Mouse (Mus musculus) thymus, postnatal 14 days (tissue): ENCODE measurements around the gene Agap1.

Experiments
- DNase-seq: peaks from one replicate; pipeline ENCODE4 v3.0.0; 2021

Agap1 gene

DNA sequence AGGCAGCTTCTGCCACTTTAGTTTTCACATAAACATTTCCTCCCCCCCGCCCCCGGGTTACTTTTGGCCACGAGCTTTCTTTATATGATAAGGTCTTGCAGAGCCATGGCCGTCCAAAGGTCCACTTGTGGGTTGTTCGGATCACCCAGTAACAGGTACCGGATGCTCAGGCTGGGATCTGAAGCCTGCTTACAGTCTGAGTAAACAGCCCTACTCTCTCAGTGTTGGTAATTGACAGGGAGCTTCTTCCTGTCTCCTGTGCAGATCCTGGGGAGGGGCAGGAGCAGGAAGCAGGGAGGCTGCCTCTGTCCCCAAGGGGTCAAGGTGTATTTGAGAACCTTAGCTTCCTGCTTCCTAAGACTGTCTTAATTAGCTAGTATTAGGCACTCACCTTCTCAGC, 269.9 kb downstream of the Agap1 start:
- no peak for DNase-seq

GRCm38 (mm10) chr1:89724957-89725356, 270.4 kb downstream of the Agap1 start:
- no peak for DNase-seq

DNA sequence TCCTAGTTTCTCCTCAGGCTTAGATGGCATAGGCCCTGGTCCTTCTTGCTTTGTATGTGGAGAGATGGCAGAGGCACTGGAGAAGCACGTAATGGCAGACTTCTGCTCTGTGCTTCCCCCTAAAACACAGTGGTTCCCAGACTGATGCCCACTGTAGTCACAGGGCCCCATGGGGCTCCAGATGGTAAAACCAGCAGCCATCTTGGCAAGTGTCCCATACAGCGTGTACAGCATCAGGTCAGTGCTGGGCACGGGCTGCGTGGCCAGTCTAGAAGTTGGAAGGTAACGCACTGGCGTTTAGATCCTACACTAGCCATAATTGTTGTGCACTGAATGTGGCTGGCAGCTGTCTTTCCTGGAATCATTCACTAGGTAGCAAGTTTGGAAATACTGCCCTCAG, 273.9 kb downstream of the Agap1 start:
- DNase-seq: no peak

DNA sequence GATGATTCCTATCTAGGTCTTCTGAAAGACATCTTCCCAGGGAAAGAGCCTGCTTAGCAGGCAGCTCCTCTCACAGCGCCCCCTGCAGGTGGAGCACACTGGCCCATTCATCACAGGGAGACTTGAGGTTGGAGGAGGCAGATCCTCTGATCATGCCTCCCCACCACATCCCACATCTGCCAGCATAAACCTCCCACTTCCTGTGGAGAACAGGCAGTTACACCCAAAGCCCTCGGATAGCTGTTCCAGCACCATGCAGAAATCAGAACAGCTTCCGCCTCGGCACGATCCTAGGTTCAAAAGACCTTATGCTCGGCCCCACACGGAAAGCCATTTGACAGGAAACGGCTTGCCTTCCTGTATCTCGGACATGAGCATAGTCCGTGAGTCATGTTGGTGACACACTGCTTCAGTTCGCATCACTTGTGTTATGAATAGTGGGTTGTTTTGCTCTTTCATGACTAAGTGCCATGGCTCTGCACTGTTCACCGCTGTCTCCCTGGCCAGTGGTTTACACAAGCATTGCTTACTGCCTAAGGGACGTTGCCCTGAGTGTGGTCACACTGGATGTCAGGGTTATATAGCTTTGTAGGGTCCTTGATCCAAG, 276.1 kb downstream of the Agap1 start:
- DNase-seq: peak; percentile 16

- no peak for DNase-seq
Observed at GRCm38 (mm10) chr1:89734368-89734767, 279.8 kb downstream of the Agap1 start.

DNA sequence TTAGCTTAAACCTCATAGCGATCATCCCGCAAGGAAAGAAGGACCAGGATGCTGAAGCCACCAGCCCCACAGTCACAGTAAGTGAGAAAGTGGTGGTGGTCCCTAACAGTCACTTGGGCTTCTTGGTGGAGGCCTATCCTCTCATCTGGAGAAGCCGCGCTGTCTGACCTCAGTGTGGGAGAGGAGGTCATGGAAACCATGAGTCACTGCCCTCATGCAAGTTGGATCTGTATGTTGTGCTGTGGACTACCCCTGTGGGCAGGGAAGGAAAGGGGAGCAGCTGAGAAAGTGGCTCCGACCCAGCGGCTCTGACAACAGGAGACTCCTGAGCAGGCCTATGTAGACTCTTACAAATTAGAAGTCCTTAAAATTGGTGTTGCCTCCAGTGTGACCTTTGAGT, 280.5 kb downstream of the Agap1 start:
- DNase-seq: no peak

GRCm38 (mm10) chr1:89736021-89736420, 281.4 kb downstream of the Agap1 start:
- DNase-seq: no peak

- no peak for DNase-seq
Observed at GRCm38 (mm10) chr1:89739067-89739774, 284.6 kb downstream of the Agap1 start.

DNA sequence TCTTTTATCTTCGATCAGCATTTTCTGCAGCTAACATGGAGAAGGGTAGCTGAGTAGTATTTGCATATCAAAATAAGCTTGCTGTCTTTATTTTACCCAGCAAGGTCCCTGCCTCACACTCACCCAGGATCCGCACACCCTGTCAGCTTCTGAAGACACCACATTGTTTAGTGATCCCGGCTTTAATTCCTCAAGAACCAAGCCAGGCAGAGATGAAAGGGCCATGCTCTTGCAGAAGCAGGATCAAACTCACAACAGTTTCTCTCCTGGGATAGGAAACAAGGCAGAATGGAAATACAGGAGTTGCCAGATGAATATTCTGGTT, 285.1 kb downstream of the Agap1 start:
- no peak for DNase-seq

GRCm38 (mm10) chr1:89742359-89742758, 287.8 kb downstream of the Agap1 start:
- DNase-seq: no peak

- no peak for DNase-seq
Observed at GRCm38 (mm10) chr1:89746171-89746570, 291.6 kb downstream of the Agap1 start.

DNA sequence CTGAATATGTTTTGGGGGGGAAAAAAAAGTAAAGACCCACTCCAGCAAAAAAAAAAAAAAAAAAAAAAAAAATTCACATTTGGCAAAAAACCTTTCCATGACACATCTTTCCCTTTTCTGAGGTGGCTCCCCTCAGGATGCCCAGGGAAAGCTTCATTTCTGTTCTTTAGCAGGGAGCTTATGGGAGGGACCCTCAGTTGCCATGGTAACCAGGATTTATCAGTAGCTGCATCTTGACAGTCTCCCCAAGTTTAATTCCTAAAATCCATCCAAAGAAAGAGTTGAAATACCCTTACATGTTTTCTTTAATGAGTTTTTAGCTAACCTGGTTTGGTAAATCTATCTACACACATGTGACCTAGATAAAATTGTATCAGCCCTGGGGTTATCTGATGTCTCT, 295.1 kb downstream of the Agap1 start:
- no peak for DNase-seq

- no peak for DNase-seq
Observed at GRCm38 (mm10) chr1:89750495-89750894, 295.9 kb downstream of the Agap1 start.

DNA sequence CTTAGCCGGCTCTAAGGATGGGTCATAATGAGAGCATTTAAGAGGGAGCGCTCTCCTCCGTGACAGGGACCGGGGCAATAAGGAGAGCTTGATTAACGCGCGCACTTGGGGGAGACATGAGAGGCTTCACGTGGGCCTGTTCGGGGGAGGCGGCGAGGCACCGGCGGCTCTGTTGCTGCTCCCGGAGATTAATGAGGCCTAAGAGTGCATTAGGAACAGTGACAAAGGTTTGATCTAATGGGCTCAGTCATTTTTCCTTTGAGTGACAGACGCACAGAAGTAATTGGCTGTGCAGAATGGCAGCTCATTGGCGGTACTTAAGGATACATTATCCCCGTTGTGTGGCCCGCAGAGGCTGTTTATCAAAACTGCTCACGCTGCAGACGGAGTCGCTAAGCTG, 296.3 kb downstream of the Agap1 start:
- no peak for DNase-seq

GRCm38 (mm10) chr1:89751344-89751743, 296.7 kb downstream of the Agap1 start:
- no peak for DNase-seq

DNA sequence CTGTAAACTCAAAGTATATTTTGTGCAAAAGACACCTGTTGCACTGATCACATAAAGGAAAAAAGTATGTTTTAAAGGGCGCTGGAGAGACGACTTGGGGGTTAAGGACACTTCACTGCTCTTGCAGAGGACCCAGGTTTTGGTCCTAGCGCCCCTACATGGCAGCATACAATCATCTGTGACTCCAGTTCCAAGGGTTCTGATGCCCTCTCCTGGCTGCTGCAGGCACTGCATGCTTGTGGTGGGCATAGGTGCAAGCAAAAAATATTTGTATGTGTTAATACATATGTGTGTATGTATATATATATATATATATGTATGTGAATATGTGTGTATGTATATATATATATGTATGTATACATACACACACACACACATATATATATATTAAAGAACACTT, 298.1 kb downstream of the Agap1 start:
- peak; percentile 18 for DNase-seq

- no peak for DNase-seq
Observed at GRCm38 (mm10) chr1:89755358-89755757, 300.8 kb downstream of the Agap1 start.

- DNase-seq: no peak
Observed at GRCm38 (mm10) chr1:89756387-89756786, 301.8 kb downstream of the Agap1 start.

- DNase-seq: peak; percentile 20
Observed at GRCm38 (mm10) chr1:89757545-89757944, 302.9 kb downstream of the Agap1 start.

- DNase-seq: no peak
Observed at GRCm38 (mm10) chr1:89763912-89764311, 309.3 kb downstream of the Agap1 start.

DNA sequence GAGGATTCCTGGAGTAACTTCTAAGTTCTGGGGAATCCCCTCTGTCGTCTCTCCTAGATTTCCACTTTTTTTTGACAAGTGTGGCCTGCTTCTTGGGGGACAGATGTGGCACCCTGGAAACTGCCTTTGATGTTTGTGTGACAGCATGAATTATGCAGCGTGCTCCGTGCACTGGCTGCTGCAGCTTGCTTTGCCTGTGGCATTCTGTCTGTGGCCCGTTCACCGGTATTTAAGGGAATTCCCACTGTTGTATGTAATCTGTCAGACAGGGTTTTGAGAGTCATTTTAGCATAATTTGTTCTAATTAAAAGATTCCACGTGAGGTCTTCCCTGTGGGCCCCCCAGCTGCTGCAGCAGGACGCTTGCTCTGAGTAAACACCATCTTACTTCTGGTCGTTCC, 312.3 kb downstream of the Agap1 start:
- no peak for DNase-seq

DNA sequence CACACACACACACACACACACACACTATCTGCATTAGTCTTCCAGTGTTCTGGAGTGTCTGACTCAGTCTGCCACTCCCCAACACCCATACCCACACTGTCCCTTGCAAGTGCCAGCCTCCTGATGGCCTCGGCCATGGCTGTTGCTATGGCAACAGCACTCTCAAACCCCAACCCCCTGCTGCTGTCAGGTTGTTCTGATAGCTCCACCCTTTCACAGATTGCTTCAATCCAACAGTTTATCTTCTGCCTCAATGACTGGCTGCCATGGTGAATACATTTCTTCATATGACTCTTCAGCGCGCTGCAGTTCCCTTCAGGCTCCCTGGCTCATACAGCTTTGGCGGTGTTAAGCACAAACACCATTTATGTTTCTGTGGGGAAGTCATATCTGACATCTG, 315.0 kb downstream of the Agap1 start:
- no peak for DNase-seq

DNA sequence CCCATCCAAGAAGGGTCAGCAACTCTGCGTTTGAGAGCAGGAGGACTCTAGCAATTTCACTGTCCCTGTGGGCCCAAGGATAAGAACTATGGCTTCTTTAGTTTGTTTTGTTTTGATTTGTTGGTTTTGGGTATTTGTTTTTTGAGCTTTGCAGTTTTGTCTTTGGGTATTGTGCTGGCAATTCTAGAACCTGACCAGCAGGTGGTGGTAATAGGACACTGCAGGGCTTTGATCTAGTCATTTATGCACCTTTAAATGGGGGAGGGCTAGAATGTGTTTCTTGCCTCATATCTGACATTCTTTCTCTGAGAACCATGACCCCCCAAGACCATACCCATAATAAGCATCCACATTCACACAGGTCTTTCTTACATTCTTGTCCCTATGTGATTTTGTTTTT, 315.7 kb downstream of the Agap1 start:
- DNase-seq: no peak

GRCm38 (mm10) chr1:89775750-89776149, 321.1 kb downstream of the Agap1 start:
- no peak for DNase-seq

GRCm38 (mm10) chr1:89780675-89781074, 326.1 kb downstream of the Agap1 start:
- no peak for DNase-seq
